Mouse (Mus musculus) kidney, embryonic 16.5 days (tissue): ENCODE results near the gene Cyb5b. TPM values are rescaled to one million over a fixed set of nuclear protein-coding genes. Genes with fewer than 3 reads are reported as not detected.

Experiments
- polyA plus RNA-seq: library from polyadenylated mRNA; unstranded; fragments of >200 nt; fragmentation: Nextera tagmentation; extraction: Ambion mirVana; gene quantifications from 2 replicates; pipeline ENCODE4 v1.2.1, GENCODE M21; 2015

Gene Cyb5b
- polyA plus RNA-seq, 1 experiment from 2014 or later: 138 TPM

Other genes starting within 250 kb of the Cyb5b start
- gene Sntb2, start 214.9 kb upstream of the Cyb5b start, polyA plus RNA-seq: 12.2 and 15.9 TPM in 2 replicates
- 68.0 and 68.8 TPM in 2 replicates for gene Vps4a, start 119.4 kb upstream of the Cyb5b start, polyA plus RNA-seq
- gene Pdf, start 102.0 kb upstream of the Cyb5b start, polyA plus RNA-seq: 56.0 and 59.8 TPM in 2 replicates
- 35.0 and 35.6 TPM in 2 replicates for gene Cog8, start 94.0 kb upstream of the Cyb5b start, polyA plus RNA-seq
- 82.5 and 87.3 TPM in 2 replicates for gene Nip7, start 93.8 kb upstream of the Cyb5b start, polyA plus RNA-seq
- 25.3 and 27.7 TPM in 2 replicates for gene Tmed6, start 85.0 kb upstream of the Cyb5b start, polyA plus RNA-seq
- gene Terf2, start 54.1 kb upstream of the Cyb5b start, polyA plus RNA-seq: 14.8 and 18.2 TPM in 2 replicates
- 21.0 and 28.9 TPM in 2 replicates for gene Nfat5, start 142.8 kb downstream of the Cyb5b start, polyA plus RNA-seq